Mouse (Mus musculus): ENCODE data around the gene Agrp.
A peak's percentile ranks its signal among the peaks of the same experiment; 100 is the strongest.

Agrp gene

DNA sequence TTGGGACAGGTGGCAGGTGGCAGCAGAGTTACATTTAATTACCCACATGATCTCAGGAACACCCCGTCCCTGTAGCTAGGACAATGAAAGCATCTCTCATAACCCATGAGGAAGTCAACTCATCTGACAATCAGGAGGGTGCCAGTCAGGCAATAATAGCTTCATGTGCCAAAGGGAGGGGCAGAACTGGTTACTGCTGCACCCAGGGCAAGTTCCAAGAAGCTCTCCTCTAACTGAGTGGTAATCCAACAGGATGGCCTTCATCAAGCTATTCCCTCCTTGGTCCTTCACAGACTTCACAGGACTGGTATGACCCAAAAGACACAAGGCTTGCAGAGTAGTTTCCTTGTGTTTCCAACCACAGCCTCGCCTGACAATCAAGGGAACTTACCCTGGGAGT is 87.1 kb downstream of the Agrp start:
- no peak for ATAC-seq (ENCODE audit: low TSS enrichment)

DNA sequence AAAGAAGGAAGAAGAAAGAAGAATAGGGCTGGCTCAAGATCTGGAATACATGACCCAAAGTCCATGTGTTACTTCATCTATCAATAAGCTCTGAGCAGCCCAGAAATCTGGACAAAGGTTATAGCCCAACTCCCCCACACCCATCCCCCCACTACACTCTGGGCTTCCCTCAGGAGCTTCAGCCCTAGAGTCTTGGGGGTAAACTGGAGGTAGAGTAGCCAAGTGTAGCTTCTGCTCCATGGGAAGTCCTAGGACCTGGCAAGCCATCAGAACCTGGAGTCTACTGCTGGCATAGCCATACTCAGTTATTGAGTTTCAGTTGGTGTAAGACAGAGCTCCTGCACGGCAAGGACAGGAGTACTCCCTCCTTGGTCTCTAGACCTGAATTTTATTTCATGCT is 87.7 kb downstream of the Agrp start:
- no peak for ATAC-seq (ENCODE audit: low TSS enrichment)

DNA sequence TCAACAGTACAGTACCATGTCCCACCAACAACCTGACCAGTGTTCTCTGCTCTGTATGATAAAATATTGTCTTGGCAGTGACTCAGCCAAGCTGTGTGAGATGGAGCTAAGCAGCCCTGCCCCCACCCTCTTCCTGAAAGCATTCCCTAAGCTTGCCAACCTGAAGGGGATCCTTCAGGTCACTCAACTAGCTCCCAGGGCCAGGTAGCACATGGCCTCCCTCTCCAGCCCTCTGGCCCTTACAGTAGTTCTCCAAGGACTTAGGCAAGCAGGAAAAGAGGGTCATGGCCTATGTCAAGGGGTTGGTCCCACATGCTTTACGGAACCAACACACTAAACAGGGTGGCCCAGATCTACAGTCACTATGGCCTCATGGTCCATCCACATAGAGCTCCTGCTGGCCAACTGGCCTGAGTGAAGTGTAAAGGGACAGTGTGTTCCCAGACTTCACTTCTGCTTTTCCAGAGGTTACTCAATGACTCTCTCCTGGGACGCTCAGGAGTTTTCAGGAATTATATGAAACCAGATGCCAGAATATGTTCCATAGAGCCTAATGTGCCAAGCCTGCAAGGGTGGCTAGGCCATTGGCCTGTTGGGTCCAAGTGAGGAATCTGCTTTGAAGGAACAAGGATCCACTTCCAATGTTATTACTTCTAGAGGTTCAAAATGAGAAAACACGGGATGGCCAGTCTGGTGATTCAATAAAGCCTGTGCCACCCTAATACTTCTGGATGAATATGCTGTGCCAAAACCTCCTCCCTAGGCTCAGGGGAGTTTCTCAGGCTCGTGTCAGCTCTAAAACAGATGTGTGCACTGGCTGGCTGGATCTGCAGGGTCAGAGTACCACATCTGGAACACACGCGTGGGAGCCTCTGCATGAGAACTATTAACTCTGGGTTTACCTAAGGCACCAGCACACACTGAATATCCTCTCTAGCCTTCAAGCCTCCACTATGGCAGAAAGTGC is 90.5 kb downstream of the Agrp start:
- ATAC-seq (ENCODE audit: low TSS enrichment): no peak

DNA sequence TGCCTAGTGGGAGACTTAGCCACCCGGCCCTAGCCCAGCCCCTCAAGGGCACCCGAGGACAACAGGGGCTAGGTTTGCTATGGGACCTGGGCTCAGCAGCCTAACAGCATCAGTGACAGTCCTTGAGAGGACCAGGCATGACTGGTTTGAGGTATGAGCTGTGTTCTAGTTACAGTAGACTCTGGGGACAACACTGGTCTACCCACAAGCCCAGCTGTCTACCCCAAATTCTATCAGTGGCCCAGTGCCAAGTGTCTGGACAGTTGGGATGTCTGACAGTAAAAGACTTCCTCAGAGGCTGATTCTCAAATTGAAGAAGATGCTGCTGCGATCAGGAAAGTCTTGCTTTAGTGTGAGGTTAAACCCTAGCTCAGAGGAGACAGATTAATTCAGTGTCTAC is 91.9 kb downstream of the Agrp start:
- peak; percentile 62 for ATAC-seq (ENCODE audit: low TSS enrichment)

DNA sequence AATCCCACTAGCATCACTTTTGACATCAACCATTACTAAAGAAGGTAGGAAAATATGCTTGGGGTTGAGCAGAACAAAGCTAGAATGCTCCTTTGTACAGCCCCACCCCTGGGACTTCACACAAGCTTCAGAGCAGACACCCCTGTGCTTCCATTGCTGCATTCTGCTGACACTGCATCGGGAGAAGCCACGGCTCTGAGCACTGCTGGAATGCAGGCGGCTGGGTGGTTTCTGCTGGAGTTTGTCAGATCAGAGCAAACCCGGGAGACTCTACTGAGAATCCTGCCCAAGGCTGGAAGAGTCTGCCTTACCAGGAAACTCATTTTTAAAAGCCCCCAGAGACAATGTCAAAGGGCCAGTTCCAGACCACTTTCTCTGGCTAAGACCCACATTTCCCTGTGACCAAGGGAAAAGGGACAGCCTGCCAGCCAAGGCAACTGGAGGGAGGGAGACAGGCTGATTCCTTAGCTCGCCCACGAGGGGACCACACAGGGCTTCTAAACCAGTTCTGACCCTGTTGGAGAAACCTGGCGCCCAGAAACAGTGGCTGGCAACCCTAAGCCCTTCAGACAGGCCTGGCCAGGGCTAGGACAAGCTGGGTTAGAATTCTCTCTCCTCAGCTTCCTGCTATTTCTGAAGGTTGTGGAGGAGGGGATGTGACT is 92.5 kb downstream of the Agrp start:
- peak; percentile 60 for ATAC-seq (ENCODE audit: low TSS enrichment)

DNA sequence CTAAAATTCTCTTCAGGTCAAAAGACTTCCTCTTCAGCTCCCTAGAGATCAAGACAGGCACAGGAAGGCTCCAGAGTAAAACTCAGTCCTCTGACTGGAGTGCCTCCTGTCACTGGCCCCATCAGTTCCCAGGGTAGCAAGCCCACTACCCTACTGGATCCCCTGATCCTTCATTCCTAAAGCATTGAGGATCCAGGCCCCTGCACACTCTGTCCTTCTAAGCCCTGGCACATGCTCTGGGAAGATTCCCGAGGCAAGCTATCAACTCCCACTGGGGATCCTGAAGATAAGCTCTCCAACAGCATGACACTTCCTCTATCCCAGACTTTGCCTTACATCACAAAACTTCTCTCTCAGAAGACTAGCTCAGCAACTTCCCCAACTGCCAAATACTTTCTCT is 93.5 kb downstream of the Agrp start:
- peak; percentile 28; the same call in 1 of the 2 replicates for ATAC-seq (ENCODE audit: low TSS enrichment)

DNA sequence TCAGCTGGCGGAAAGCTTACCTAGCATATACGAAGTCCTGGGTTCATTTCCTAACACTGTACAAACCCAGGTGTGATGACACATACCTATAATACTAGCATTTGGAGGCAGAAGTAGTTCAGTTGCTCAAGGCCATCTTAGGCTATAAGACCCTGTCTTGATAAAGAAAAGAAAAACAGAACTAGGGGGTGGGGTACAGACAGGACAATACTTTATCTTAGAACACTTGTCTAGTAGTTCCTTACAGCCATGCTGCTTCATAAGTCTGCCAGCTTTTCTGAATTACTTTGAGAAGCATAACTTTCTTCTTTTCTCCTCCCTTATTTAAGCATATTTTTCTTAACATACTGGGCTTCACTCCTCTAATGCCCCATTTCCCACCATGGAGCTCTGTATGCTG is 94.4 kb downstream of the Agrp start:
- no peak for ATAC-seq (ENCODE audit: low TSS enrichment)

DNA sequence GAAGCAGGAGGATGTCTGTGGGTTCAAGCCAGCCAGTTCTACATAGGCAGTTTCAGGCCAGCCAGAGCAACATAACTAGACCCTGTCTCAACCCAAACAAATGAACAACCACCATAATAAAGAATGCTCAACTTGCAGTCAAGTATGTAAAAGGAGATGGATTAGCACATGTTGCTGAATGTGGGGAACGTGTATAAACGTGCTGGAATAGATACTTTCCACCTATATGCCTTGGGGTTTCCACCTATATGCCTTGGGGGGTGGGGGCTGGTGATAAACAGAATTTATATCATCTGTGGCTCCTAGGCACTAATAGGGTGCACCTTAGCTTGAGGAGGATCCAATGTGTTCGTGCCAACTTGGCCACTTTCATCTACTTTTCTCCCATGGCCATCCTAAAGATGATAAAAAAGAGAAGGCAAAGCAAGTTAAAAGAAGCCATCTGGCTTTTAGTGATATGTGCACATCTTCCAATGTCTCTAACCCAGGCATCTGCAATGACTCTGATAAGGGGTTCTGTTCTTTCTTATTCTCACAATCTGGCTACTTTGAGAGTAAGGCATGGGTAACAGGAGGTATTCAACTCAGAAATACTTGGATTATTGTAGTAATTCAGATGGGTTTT is 95.0 kb downstream of the Agrp start:
- no peak for ATAC-seq (ENCODE audit: low TSS enrichment)

DNA sequence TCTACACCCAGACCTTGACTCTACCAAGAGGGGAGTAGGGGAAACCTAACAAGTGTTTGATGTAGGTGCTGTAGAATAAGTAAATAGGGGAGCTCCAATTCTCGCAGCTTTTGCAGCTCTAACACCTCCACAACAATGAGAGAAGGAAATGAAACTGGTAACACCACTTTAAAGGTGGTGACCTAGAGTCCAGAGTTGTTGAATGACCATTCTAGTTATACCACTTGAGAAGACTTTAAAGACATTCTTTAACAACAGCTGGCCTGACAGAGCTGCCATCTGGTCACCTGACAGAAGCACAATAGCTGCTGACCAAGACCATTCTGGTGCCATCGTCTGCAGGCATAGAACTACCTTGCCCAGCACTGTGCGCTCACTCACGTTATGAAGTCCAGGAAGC is 98.3 kb downstream of the Agrp start:
- no peak for ATAC-seq (ENCODE audit: low TSS enrichment)

DNA sequence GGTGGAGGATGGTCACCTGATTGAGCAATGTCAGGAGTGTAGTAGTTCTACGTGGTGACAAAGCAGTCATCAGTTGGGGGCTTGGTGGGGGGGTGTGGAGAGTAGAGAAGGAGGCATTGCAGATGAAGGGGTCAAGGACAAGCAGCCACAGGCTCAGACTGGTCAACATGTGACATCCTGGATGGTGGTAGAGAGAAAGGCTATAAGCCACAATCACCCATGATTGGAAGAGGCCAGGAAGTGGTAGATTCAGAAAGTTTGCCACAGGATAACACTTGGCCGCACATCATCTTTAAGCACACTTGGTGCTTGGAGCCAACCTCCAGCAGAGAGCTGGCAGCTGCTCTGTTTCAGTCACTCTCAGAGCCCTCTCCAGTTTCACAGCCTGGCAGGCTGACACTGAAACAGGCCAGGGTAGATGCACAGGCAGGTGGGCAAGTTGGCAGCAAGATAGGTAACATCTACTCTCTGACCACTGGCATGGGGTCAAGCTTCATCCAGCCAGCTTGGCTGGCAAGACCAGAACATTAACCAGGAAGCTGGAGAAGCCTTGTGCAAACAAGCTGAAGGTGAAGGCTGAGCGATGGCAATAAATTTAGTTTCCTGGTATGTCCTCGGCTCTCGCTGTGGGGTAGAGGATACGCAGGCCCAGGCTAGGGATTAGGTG is 100.0 kb downstream of the Agrp start:
- ATAC-seq (ENCODE audit: low TSS enrichment): peak; percentile 35; the same call in 1 of the 2 replicates

DNA sequence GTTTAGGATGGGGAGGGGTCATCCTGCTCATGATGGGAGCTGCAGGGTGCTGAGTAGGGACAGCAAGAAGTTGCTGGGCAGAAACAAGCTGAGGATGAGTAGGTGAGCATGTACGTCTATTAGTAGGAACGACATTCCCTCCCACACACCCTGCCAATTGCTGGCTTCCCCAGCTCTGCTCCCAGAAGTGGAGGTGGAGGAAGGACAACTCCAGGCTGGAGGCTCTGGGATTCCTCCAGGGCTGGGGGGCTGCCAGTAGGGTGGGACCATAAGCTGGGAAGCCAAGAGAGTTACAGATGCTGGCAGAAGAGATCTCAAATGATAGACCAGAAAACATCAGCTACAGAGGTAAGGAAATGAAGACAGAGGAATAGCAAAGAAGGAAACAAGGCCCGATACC is 100.6 kb downstream of the Agrp start:
- ATAC-seq (ENCODE audit: low TSS enrichment): peak; percentile 64

DNA sequence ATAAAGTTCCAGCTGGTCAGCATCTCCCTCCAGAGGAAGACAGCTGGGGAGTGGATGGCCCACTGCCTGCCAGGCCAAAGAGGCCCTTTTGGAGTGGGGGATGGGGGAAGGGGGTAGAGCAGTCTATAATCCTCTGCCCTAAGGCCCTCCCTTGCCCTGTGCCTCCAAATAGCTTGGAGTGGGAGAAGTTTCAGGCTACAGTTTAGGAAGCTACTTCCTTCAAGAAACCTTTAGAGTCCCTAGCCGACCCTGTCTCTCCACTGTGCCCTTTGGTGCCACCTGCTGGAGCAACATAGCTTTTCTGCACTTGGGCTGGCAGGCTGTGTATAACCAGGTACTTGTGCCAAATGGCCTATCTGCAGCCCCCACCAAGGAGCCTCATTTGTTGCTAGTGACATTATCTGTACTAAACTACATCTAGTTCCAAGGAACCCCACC is 103.3 kb downstream of the Agrp start:
- no peak for ATAC-seq (ENCODE audit: low TSS enrichment)

DNA sequence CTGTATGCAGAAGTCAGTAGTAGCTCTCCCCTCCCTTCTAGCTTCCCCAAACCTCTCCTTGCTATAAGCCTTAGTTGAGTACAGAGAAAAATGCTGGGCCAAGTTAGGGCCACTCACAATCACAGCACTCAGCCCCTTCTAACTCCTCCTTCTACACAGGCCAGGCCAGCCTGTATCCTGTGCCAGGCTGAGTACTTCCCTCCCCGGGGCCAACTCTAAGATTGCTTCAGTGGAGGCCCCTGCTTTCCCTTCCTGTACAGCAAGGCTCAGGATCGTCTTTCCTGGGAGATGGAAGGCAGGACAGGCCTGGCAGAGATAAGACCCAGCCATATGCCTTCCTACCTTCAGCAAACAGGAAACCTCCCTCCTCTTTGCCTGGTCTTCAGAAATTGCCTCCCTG is 103.8 kb downstream of the Agrp start:
- no peak for ATAC-seq (ENCODE audit: low TSS enrichment)

DNA sequence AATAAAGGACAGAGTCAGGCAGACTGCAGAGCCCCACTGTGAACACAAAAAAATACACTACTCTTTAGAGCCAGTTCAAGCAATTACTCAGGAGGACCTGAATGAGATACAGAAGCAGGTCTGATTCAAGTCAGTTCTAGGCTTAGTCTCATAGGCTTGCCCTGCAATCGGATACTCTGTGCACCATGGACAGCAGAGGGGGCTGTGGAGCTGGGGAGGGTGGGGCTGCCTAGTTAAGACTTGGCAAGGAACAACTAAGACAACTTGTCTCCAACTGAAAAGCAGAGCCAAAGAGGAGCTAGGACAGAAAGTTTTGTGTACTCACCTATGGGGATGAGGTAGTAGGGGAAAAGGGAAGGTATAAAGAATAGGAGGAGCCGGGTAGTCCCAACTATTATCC is 105.4 kb downstream of the Agrp start:
- ATAC-seq (ENCODE audit: low TSS enrichment): peak; percentile 45

DNA sequence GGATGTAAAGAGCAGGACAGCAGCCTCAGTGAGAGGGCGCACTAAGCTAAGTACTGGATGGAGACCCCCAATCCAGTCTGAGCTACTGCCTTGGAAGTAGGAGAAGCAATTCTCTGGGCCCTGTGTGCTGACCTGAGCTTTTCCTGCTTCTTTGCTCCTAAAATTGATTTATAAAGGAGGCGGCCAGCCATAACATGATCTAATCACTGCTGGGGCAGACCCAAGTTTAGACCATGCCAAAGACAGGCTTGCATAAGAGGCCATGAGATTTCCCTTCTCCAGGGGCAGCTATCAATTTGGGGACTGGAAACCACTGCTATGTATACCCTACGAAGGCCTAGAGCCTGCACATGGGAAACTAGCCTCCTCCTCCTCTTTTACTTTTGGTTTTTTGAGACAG is 107.9 kb downstream of the Agrp start:
- ATAC-seq (ENCODE audit: low TSS enrichment): no peak

DNA sequence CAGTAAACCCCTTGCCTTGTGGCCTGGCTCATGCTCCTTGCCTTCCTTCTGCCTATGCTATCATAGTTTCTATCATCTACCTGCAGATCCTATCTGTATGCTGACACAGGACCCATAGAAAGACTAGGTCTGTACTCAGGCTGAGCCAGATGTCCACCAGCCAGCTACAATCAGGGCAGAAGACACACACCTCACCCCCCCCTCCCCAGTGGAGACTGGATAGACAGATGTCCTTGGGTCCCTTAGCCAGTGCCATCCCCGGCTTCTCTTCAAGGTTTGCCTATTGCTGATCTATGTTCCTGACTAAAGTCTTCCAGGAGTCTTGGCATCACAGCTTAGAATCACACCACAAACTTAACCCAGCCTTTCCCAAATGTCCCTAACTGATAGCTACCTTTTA is 109.0 kb downstream of the Agrp start:
- ATAC-seq (ENCODE audit: low TSS enrichment): no peak

DNA sequence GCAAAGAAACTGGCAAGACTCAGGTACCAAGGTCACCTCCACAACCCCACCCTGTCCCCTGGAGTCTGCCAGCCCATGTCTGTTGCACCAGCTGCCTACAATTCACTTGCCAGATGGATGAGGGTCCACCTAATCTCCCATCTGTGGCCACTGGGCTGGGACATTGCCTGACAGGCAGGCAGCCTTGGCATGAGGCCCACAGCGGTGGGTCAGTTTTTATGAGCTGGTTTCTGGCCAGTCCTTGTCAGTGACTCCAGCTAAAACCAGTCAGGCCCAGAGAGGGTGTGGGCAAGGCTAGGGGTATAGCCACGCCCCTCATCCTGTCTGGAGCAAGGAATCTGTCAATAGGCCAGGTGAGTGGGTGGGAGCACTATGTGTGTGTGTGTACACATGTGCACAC is 110.1 kb downstream of the Agrp start:
- no peak for ATAC-seq (ENCODE audit: low TSS enrichment)

DNA sequence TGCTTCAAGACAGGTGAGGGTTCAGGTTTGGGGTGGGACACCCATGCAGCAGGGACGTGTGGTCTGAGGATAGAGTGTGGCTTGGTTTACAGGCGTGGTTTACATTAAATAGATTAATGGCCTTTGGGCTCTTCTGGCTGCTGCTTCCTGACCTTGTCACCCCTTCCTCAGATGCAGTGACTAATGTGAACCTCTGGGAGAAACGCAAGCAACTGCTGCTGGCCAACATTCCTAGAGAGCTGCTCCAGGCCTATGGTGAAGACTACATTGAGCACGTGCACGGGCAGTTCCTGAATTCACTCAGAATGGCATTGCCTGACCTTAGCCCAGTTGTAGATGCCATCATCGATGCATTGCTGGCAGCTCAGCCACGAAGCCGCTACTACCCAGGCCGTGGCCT is 114.3 kb downstream of the Agrp start:
- ATAC-seq (ENCODE audit: low TSS enrichment): no peak

DNA sequence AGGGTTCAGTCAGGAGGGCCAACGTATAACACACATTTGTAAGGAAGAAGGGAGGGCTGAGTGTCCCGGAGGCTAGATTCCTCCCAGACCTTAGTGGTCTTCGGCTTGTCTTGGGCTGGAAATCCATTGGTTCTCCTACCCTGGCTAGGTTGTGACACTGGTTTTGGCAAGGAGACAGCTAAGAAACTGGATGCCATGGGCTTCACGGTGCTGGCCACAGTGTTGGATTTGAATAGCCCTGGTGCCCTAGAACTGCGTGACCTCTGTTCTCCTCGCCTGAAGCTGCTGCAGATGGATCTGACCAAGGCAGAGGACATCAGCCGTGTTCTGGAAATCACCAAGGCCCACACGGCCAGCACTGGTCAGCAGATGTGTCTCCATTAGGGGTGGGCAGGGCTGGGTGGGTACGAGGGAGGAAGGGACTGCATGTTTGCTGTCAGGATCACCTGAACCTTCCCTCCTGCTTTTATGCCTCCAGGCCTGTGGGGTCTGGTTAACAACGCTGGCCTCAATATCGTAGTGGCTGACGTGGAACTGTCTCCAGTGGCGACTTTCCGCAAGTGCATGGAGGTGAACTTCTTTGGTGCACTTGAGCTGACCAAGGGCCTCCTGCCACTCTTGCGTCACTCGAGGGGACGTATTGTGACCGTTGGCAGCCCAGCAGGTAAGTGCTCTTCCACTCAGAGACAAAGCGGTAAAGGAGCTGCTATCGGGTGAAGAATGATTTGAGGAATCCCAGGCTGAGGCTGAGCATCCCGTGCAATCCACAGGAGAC is 115.0 kb downstream of the Agrp start:
- ATAC-seq (ENCODE audit: low TSS enrichment): no peak

DNA sequence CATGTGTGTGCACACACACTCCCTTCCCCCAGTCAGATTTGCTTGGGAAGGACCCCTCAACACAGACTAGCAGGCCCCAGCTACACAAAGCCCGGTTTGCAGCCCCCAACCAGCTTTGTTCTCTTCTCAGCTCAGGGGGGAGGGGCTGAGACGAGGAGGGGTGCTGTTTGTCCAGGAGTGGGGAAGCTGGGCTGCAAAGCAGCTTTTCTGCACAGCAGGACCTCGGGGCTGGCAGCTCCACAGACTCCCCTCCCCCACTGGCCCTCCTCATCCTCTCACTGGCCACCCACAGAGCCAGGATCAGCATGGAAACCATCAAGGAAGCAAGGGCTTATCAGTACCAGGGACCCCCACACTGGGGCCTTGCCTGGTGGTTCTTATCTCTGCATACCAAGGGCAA is 116.1 kb downstream of the Agrp start:
- ATAC-seq (ENCODE audit: low TSS enrichment): no peak

DNA sequence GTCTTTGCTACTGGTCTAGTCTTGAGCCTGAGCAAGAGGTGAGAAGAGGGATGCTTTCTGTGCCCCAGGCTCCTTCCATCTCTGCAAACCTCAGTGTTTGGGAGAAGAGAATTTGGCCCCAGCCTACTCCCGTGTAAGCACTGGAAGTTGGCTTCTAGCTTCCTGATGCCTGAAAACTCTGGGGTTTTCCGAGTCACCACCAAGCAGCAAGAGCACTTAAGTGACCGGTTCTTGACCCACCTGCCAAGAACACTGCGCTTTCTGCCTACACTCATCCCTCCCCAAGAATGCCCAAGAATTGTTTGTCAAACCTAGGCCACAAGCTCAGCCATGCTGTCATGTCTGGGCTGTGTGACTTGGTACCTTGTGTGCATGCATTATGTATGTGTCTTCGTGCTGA is 116.7 kb downstream of the Agrp start:
- ATAC-seq (ENCODE audit: low TSS enrichment): no peak
